Mouse (Mus musculus): ENCODE measurements at regions not wholly inside any gene's neighbourhood (a gene's known extent, or its start where the extent isn't known, plus 50 kb on each side); places are given as distances from the start of the nearest gene placed in this dataset.

GRCm38 (mm10) chr15:17569205-17569604, 840.6 kb downstream of the Cdh9 start:
- ATAC-seq (peak; percentile 51), DNase-seq (no peak)
- WGBS: 52% methylated on average over 2 of the region's 2 CpGs

GRCm38 (mm10) chr15:17588617-17589016, 860.1 kb downstream of the Cdh9 start:
- Histone ChIP-seq H3K27me3 (ENCODE audit: insufficient read depth, low read length) (no peaks in the 10 kb centered on the region), H3K4me3 (ENCODE audit: low read depth, low read length) (no peak overlapping the region), H3K4me2 (ENCODE audit: low read depth) (no peak overlapping the region), H3K27ac (ENCODE audit: low read depth, low read length) (no peak overlapping the region), H3K4me1 (ENCODE audit: insufficient read depth) (no peaks in the 10 kb centered on the region), H3K36me3 (ENCODE audit: insufficient read depth) (no peaks in the 10 kb centered on the region), H3K9ac (no peak overlapping the region), H3K9me3 (ENCODE audit: low read length) (no peaks in the 10 kb centered on the region)
- ATAC-seq (peak; percentile 50), DNase-seq (no peak)
- WGBS: 75% methylated on average over 2 of the region's 2 CpGs
- no peak for TF ChIP-seq CTCF (IDR thresholded peaks at IDR 0.05; ENCODE audit: low read depth)

More at GRCm38 (mm10) chr15:17569205-17569604, 840.6 kb downstream of the Cdh9 start:
- no peak for TF ChIP-seq CTCF (IDR thresholded peaks at IDR 0.05; ENCODE audit: low read depth)
- Histone ChIP-seq H3K4me2 (ENCODE audit: low read depth) (no peak overlapping the region), H3K4me3 (ENCODE audit: low read depth, low read length) (no peak overlapping the region), H3K27ac (ENCODE audit: low read depth, low read length) (no peak overlapping the region), H3K27me3 (ENCODE audit: insufficient read depth, low read length) (no peaks in the 10 kb centered on the region), H3K9me3 (ENCODE audit: low read length) (no peaks in the 10 kb centered on the region), H3K4me1 (ENCODE audit: insufficient read depth) (no peaks in the 10 kb centered on the region), H3K36me3 (ENCODE audit: insufficient read depth) (no peaks in the 10 kb centered on the region), H3K9ac (no peak overlapping the region)

DNA sequence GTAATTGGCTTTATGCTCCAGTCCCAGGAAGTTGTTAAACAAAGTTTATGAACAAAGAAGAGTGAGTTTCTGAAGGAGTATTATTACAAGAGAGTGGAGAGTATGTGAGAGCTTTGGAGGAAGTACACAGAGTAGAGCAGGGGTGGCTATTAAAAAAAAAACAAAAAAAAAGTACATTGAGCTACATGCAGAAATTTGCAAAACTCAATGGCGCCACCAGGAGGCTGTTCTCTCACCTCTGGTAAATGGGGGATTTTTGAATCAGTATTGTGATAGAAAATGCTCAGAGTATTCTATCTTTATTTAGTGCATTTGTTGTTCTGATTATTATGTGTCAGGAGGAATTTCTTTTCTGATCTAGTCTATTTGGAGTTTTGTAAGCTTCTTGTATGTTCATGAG, 875.8 kb downstream of the Cdh9 start:
- H3K4me3 ChIP-seq (ENCODE audit: low read depth, low read length): no peak overlapping the region
- 73% methylated on average over 1 of the region's 1 CpGs for WGBS
- no peak overlapping the region for H3K27ac ChIP-seq (ENCODE audit: low read depth, low read length)
- no peaks in the 10 kb centered on the region for H3K4me1 ChIP-seq (ENCODE audit: insufficient read depth)
- H3K36me3 ChIP-seq (ENCODE audit: insufficient read depth): no peaks in the 10 kb centered on the region
- no peak overlapping the region for H3K4me2 ChIP-seq (ENCODE audit: low read depth)
- no peaks in the 10 kb centered on the region for H3K27me3 ChIP-seq (ENCODE audit: insufficient read depth, low read length)
- ATAC-seq: no peak
- no peak for TF ChIP-seq CTCF (IDR thresholded peaks at IDR 0.05; ENCODE audit: low read depth)
- no peak for DNase-seq
- H3K9me3 ChIP-seq (ENCODE audit: low read length): no peaks in the 10 kb centered on the region
- H3K9ac ChIP-seq: no peak overlapping the region

DNA sequence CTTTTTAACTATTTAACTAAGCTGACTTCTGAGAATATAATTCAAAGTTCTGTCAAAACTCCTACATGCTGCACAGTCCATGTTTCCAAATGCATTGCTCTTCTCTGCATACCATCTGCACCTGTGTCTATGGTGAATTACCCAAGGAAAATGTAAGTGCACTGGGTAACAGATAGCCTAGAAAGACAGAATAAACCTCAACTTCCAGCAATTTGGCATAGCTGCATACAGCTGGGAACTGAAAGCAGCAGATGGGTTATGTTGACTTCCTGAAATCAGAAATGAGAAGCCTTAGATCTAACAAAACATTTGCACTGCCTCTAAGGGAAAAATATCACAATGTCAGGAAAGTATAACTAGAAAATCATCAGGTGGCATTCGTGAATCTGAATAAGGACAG, 886.4 kb downstream of the Cdh9 start:
- Histone ChIP-seq H3K9ac (no peak overlapping the region), H3K9me3 (ENCODE audit: low read length) (no peaks in the 10 kb centered on the region), H3K4me3 (ENCODE audit: low read depth, low read length) (no peak overlapping the region), H3K4me1 (ENCODE audit: insufficient read depth) (no peaks in the 10 kb centered on the region), H3K27me3 (ENCODE audit: insufficient read depth, low read length) (no peaks in the 10 kb centered on the region), H3K27ac (ENCODE audit: low read depth, low read length) (no peak overlapping the region), H3K4me2 (ENCODE audit: low read depth) (no peak overlapping the region), H3K36me3 (ENCODE audit: insufficient read depth) (no peaks in the 10 kb centered on the region)
- peak; percentile 59 for ATAC-seq
- WGBS: 95% methylated on average over 1 of the region's 1 CpGs
- DNase-seq: peak; percentile 14
- no peak for TF ChIP-seq CTCF (IDR thresholded peaks at IDR 0.05; ENCODE audit: low read depth)

DNA sequence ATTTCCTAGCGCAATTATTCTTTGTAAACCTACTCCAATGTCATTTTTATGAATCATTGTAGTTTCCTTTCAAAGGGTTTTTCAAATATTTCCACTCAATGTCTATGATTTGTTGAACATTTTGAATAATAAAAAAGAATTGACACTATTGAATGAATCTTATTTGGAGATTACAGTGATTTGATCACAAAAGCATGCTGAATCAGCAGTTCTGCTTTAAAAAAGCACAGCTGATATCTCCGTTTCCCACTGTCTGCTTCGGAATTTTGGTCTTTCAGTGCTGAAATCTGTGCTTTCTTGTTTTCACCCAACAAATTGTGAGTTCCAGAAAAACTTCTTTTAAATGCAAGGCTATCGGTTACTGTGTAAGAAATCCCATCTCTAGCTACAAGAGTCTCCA, 912.7 kb downstream of the Cdh9 start:
- Histone ChIP-seq H3K9ac (no peak overlapping the region), H3K27me3 (ENCODE audit: insufficient read depth, low read length) (no peaks in the 10 kb centered on the region), H3K4me1 (ENCODE audit: insufficient read depth) (no peaks in the 10 kb centered on the region), H3K27ac (ENCODE audit: low read depth, low read length) (no peak overlapping the region), H3K9me3 (ENCODE audit: low read length) (no peaks in the 10 kb centered on the region), H3K36me3 (ENCODE audit: insufficient read depth) (no peaks in the 10 kb centered on the region), H3K4me2 (ENCODE audit: low read depth) (no peak overlapping the region), H3K4me3 (ENCODE audit: low read depth, low read length) (no peak overlapping the region)
- ATAC-seq (no peak), DNase-seq (no peak)
- 84% methylated on average over 4 of the region's 4 CpGs for WGBS
- no peak for TF ChIP-seq CTCF (IDR thresholded peaks at IDR 0.05; ENCODE audit: low read depth)

Small RNA genes in the stretch of these regions (microRNA-seq; reads per million reads assigned to microRNA genes)
- 0 reads per million in 2 experiments for gene Gm22032
